Mouse (Mus musculus): ENCODE data around the gene Gtf3a. TPM values are rescaled to one million over a fixed set of nuclear protein-coding genes. Genes with fewer than 3 reads are reported as not detected.

Gene Gtf3a
- polyA plus RNA-seq, 1 experiment from 2014 or later = 102 TPM

DNA sequence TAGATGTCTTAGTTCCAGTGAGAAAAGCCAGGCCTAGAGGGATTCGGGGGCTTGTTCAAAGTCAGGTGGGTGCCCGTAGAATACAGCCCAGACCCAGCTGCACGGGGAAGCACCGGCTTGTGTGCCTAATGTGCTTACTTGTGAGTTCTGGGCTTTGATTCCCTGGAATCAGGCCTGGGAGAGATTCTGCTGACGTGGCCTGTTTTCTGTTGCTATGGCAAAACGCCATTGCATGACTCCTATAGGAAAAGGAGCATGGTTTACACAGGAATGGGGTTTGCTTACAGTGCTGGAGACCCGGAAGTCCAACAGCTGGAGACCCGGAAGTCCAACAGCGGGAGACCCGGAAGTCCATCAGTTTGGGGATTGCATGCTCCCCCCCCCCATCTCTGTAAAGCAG, 39.1 kb downstream of the Gtf3a start:
- no peak for ATAC-seq (ENCODE audit: low FRiP score)
- no peaks in the 10 kb centered on the region for H3K9me3 ChIP-seq (ENCODE audit: control insufficient read depth, low read length)
- H3K27ac ChIP-seq (ENCODE audit: low read depth, low read length) = no peak overlapping the region
- no peak for DNase-seq (ENCODE audit: low spot score, missing footprints)
- H3K36me3 ChIP-seq (ENCODE audit: control insufficient read depth, insufficient read depth, low read length) = no peaks in the 10 kb centered on the region
- no peak overlapping the region for H3K9ac ChIP-seq (ENCODE audit: low read length)
- no peak overlapping the region for H3K4me2 ChIP-seq
- WGBS = 87% methylated on average over 10 of the region's 10 CpGs
- H3K4me3 ChIP-seq (ENCODE audit: low read depth, low read length) = no peak overlapping the region
- no peaks in the 10 kb centered on the region for H3K4me1 ChIP-seq (ENCODE audit: control insufficient read depth, insufficient read depth, low read length)
- H3K27me3 ChIP-seq (ENCODE audit: control insufficient read depth, insufficient read depth, low read length) = peaks cover 2% of the 10 kb centered on the region; the same call in 1 of the 2 replicates

DNA sequence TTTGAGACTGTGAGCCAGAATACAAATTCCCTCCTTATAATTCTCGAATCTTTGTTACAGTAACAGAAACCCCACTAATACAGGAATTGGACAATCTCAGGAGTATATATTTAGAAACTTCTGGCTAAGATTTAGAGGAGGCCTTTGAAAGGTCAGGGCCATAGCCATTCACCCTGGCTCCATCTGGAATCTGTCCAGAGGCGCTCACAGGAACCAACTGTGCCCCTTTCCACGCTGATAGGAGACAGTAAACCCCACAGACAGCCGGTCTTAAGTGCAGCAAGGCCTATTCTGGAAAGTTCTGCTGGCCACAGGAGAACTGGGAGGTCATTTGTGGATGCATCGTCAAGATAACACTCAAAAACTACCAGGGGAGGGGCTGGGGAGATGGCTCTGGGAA, 40.6 kb downstream of the Gtf3a start:
- DNase-seq (ENCODE audit: low spot score, missing footprints) (no peak), ATAC-seq (ENCODE audit: low FRiP score) (no peak)
- Histone ChIP-seq H3K9me3 (ENCODE audit: control insufficient read depth, low read length) (no peaks in the 10 kb centered on the region), H3K9ac (ENCODE audit: low read length) (no peak overlapping the region), H3K27me3 (ENCODE audit: control insufficient read depth, insufficient read depth, low read length) (no peaks in the 10 kb centered on the region), H3K36me3 (ENCODE audit: control insufficient read depth, insufficient read depth, low read length) (no peaks in the 10 kb centered on the region), H3K4me3 (ENCODE audit: low read depth, low read length) (no peak overlapping the region), H3K4me2 (no peak overlapping the region), H3K27ac (ENCODE audit: low read depth, low read length) (no peak overlapping the region), H3K4me1 (ENCODE audit: control insufficient read depth, insufficient read depth, low read length) (no peaks in the 10 kb centered on the region)
- WGBS = 83% methylated on average over 5 of the region's 5 CpGs

DNA sequence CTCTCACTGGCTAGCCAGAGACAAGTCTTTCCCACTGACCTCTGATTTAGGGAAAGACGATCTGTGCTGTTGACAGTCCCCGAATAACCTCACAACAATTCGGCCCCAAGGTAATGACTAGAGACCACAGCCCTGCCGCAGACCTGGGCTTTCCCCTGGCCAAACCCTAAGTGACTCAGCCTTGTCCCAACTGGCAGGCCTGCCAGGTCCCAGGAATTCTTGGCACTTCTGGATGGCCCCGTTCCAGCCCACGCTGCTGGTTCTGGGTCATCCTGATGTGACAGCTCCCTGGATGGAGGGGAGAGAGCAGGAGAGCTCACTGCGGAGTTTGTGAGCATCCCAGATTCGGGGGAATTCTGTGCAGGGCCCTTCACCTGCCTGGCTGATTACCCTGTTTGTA, 45.1 kb downstream of the Gtf3a start:
- ATAC-seq (ENCODE audit: low FRiP score) (no peak), DNase-seq (ENCODE audit: low spot score, missing footprints) (no peak)
- no peak overlapping the region for H3K4me2 ChIP-seq
- no peaks in the 10 kb centered on the region for H3K4me1 ChIP-seq (ENCODE audit: control insufficient read depth, insufficient read depth, low read length)
- H3K27me3 ChIP-seq (ENCODE audit: control insufficient read depth, insufficient read depth, low read length) = no peaks in the 10 kb centered on the region
- H3K27ac ChIP-seq (ENCODE audit: low read depth, low read length) = no peak overlapping the region
- WGBS = 87% methylated on average over 8 of the region's 8 CpGs
- no peaks in the 10 kb centered on the region for H3K9me3 ChIP-seq (ENCODE audit: control insufficient read depth, low read length)
- H3K9ac ChIP-seq (ENCODE audit: low read length) = no peak overlapping the region
- H3K36me3 ChIP-seq (ENCODE audit: control insufficient read depth, insufficient read depth, low read length) = no peaks in the 10 kb centered on the region
- H3K4me3 ChIP-seq (ENCODE audit: low read depth, low read length) = no peak overlapping the region

- 79% methylated on average over 6 of the region's 6 CpGs for WGBS
- ATAC-seq (ENCODE audit: low FRiP score) = no peak
- Histone ChIP-seq H3K9ac (ENCODE audit: low read length) (no peak overlapping the region), H3K36me3 (ENCODE audit: control insufficient read depth, insufficient read depth, low read length) (no peaks in the 10 kb centered on the region), H3K27ac (ENCODE audit: low read depth, low read length) (no peak overlapping the region), H3K27me3 (ENCODE audit: control insufficient read depth, insufficient read depth, low read length) (no peaks in the 10 kb centered on the region), H3K4me2 (no peak overlapping the region), H3K9me3 (ENCODE audit: control insufficient read depth, low read length) (no peaks in the 10 kb centered on the region), H3K4me1 (ENCODE audit: control insufficient read depth, insufficient read depth, low read length) (no peaks in the 10 kb centered on the region), H3K4me3 (ENCODE audit: low read depth, low read length) (no peak overlapping the region)
- DNase-seq (ENCODE audit: low spot score, missing footprints) = no peak
These were observed 46.5 kb downstream of the Gtf3a start for GRCm38 (mm10) chr5:146994973-146995372.

GRCm38 (mm10) chr5:146996812-146997211, 48.4 kb downstream of the Gtf3a start:
- ATAC-seq (ENCODE audit: low FRiP score) (no peak), DNase-seq (ENCODE audit: low spot score, missing footprints) (no peak)
- no peak overlapping the region for H3K4me2 ChIP-seq
- no peak overlapping the region for H3K9ac ChIP-seq (ENCODE audit: low read length)
- H3K27ac ChIP-seq (ENCODE audit: low read depth, low read length) = no peak overlapping the region
- no peaks in the 10 kb centered on the region for H3K9me3 ChIP-seq (ENCODE audit: control insufficient read depth, low read length)
- no peaks in the 10 kb centered on the region for H3K36me3 ChIP-seq (ENCODE audit: control insufficient read depth, insufficient read depth, low read length)
- WGBS = 87% methylated on average over 7 of the region's 7 CpGs
- no peaks in the 10 kb centered on the region for H3K27me3 ChIP-seq (ENCODE audit: control insufficient read depth, insufficient read depth, low read length)
- H3K4me3 ChIP-seq (ENCODE audit: low read depth, low read length) = no peak overlapping the region
- no peaks in the 10 kb centered on the region for H3K4me1 ChIP-seq (ENCODE audit: control insufficient read depth, insufficient read depth, low read length)

- no peaks in the 10 kb centered on the region for H3K27me3 ChIP-seq (ENCODE audit: control insufficient read depth, insufficient read depth, low read length)
- ATAC-seq (ENCODE audit: low FRiP score) (no peak), DNase-seq (ENCODE audit: low spot score, missing footprints) (no peak)
- H3K27ac ChIP-seq (ENCODE audit: low read depth, low read length) = no peak overlapping the region
- H3K9ac ChIP-seq (ENCODE audit: low read length) = no peak overlapping the region
- H3K4me1 ChIP-seq (ENCODE audit: control insufficient read depth, insufficient read depth, low read length) = no peaks in the 10 kb centered on the region
- H3K9me3 ChIP-seq (ENCODE audit: control insufficient read depth, low read length) = no peaks in the 10 kb centered on the region; the same call in 1 of the 2 replicates
- 92% methylated on average over 12 of the region's 12 CpGs for WGBS
- H3K4me3 ChIP-seq (ENCODE audit: low read depth, low read length) = no peak overlapping the region
- no peak overlapping the region for H3K4me2 ChIP-seq
- no peaks in the 10 kb centered on the region for H3K36me3 ChIP-seq (ENCODE audit: control insufficient read depth, insufficient read depth, low read length)
These were observed 50.3 kb downstream of the Gtf3a start for GRCm38 (mm10) chr5:146998802-146999201.

DNA sequence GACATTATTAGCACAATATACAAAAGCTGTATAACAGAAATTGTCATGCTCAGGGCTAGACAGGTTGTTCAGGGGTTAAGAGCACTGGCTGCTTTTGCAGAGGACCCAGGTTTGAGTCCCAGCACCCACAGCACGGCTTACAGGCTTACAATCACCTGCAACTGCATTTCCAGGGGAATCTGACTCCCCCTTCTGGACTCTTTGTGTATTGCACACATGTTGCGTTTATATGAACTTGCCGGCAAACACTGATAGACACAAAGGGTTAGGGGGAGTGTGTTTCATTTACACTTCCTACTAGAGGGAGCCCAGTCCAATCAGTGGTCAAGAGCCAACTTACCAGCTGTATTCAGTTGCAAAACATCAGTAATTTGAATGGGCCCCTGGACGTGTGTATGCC, 52.9 kb downstream of the Gtf3a start:
- no peak overlapping the region for H3K27ac ChIP-seq (ENCODE audit: low read depth, low read length)
- 86% methylated on average over 4 of the region's 4 CpGs for WGBS

DNA sequence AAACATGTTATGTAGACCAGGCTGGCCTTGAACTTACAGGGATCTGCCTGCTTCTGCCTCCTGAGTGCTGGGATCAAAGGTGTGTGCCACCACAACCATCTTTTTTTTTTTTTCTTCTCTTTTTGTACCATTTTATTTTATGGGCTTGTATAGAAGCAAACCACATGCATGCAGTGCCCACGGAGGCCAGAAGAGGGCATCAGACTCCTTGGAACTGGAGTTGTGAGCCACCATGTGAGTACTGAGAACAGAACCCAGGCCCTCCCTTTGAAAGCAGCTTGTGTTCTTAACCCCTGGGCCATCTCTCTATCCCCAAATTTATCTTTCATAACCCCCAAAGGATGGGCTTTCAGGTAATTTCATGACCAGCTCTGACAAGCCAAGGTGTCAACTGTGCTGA, 54.8 kb downstream of the Gtf3a start:
- no peaks in the 10 kb centered on the region; the same call in 1 of the 2 replicates for H3K9me3 ChIP-seq (ENCODE audit: control insufficient read depth, low read length)
- H3K4me1 ChIP-seq (ENCODE audit: control insufficient read depth, insufficient read depth, low read length) = no peaks in the 10 kb centered on the region
- H3K4me2 ChIP-seq = no peak overlapping the region
- H3K9ac ChIP-seq (ENCODE audit: low read length) = no peak overlapping the region
- DNase-seq (ENCODE audit: low spot score, missing footprints) = no peak
- no peak overlapping the region for H3K27ac ChIP-seq (ENCODE audit: low read depth, low read length)
- ATAC-seq (ENCODE audit: low FRiP score) = no peak
- H3K36me3 ChIP-seq (ENCODE audit: control insufficient read depth, insufficient read depth, low read length) = no peaks in the 10 kb centered on the region
- no peaks in the 10 kb centered on the region for H3K27me3 ChIP-seq (ENCODE audit: control insufficient read depth, insufficient read depth, low read length)
- WGBS = 73% methylated on average over 1 of the region's 1 CpGs
- no peak overlapping the region for H3K4me3 ChIP-seq (ENCODE audit: low read depth, low read length)

More for the DNA sequence above, 52.9 kb downstream of the Gtf3a start:
- H3K4me3 ChIP-seq (ENCODE audit: low read depth, low read length) = no peak overlapping the region
- DNase-seq (ENCODE audit: low spot score, missing footprints) (no peak), ATAC-seq (ENCODE audit: low FRiP score) (no peak)
- H3K4me2 ChIP-seq = no peak overlapping the region
- no peaks in the 10 kb centered on the region for H3K27me3 ChIP-seq (ENCODE audit: control insufficient read depth, insufficient read depth, low read length)
- H3K9ac ChIP-seq (ENCODE audit: low read length) = no peak overlapping the region
- no peaks in the 10 kb centered on the region; the same call in 1 of the 2 replicates for H3K9me3 ChIP-seq (ENCODE audit: control insufficient read depth, low read length)
- H3K36me3 ChIP-seq (ENCODE audit: control insufficient read depth, insufficient read depth, low read length) = no peaks in the 10 kb centered on the region
- no peaks in the 10 kb centered on the region for H3K4me1 ChIP-seq (ENCODE audit: control insufficient read depth, insufficient read depth, low read length)

Measured in midbrain, embryonic 11.5 days (tissue).